Mouse (Mus musculus): Measurements from ENCODE around the gene Apol6. TPM values are rescaled to one million over a fixed set of nuclear protein-coding genes. Genes with fewer than 3 reads are reported as not detected.
A peak's percentile ranks its signal among the peaks of the same experiment; 100 is the strongest.

Apol6 gene
- polyA plus RNA-seq, 1 experiment from 2014 or later: not detected

- Histone ChIP-seq H3K4me2 (no peak overlapping the region), H3K9me3 (no peaks in the 10 kb centered on the region), H3K36me3 (no peaks in the 10 kb centered on the region), H3K4me3 (no peak overlapping the region), H3K27me3 (no peaks in the 10 kb centered on the region), H3K27ac (replicated peaks) (no peak overlapping the region), H3K9ac (no peak overlapping the region), H3K4me1 (replicated peaks) (peaks cover 18% of the 10 kb centered on the region)
- 85% methylated on average over 3 of the region's 3 CpGs for WGBS
- no peak for ATAC-seq (ENCODE audit: low FRiP score, low read depth)
Observed at GRCm38 (mm10) chr15:77035643-77036042, 8.9 kb upstream of the Apol6 start.

- H3K36me3 ChIP-seq: no peaks in the 10 kb centered on the region
- H3K9ac ChIP-seq: no peak overlapping the region
- peak; percentile 52; the same call in 1 of the 2 replicates for ATAC-seq (ENCODE audit: low FRiP score, low read depth)
- H3K27me3 ChIP-seq: no peaks in the 10 kb centered on the region
- no peaks in the 10 kb centered on the region for H3K9me3 ChIP-seq
- H3K4me2 ChIP-seq: no peak overlapping the region
- no peak overlapping the region for H3K4me3 ChIP-seq
- H3K27ac ChIP-seq (replicated peaks): peak overlapping the region; percentile 74
- WGBS: 74% methylated on average over 11 of the region's 11 CpGs
- peaks cover 18% of the 10 kb centered on the region for H3K4me1 ChIP-seq (replicated peaks)
Observed at GRCm38 (mm10) chr15:77036320-77036988, 8.1 kb upstream of the Apol6 start.

- Histone ChIP-seq H3K36me3 (no peaks in the 10 kb centered on the region), H3K27ac (replicated peaks) (peak overlapping the region; percentile 74), H3K9me3 (no peaks in the 10 kb centered on the region), H3K27me3 (no peaks in the 10 kb centered on the region), H3K4me2 (no peak overlapping the region), H3K9ac (peak overlapping the region; percentile 10; the same call in 1 of the 2 replicates), H3K4me3 (no peak overlapping the region), H3K4me1 (replicated peaks) (peaks cover 18% of the 10 kb centered on the region)
- 52% methylated on average over 2 of the region's 2 CpGs for WGBS
- ATAC-seq (ENCODE audit: low FRiP score, low read depth): 0 out of 2 replicates have a peak, but pooled peaks have one; percentile 32
Observed at GRCm38 (mm10) chr15:77036989-77037277, 7.6 kb upstream of the Apol6 start.

GRCm38 (mm10) chr15:77037278-77038161 is 7.0 kb upstream of the Apol6 start:
- H3K4me1 ChIP-seq (replicated peaks): peaks cover 18% of the 10 kb centered on the region
- H3K9me3 ChIP-seq: no peaks in the 10 kb centered on the region
- H3K4me3 ChIP-seq: no peak overlapping the region
- H3K27me3 ChIP-seq: no peaks in the 10 kb centered on the region
- H3K36me3 ChIP-seq: no peaks in the 10 kb centered on the region
- ATAC-seq (ENCODE audit: low FRiP score, low read depth): peak; percentile 63; the same call in 1 of the 2 replicates
- peak overlapping the region; percentile 74 for H3K27ac ChIP-seq (replicated peaks)
- no peak overlapping the region for H3K4me2 ChIP-seq
- H3K9ac ChIP-seq: peak overlapping the region; percentile 10; the same call in 1 of the 2 replicates
- 37% methylated on average over 11 of the region's 11 CpGs for whole genome bisulfite sequencing

- Histone ChIP-seq H3K27ac (replicated peaks) (no peak overlapping the region), H3K9ac (no peak overlapping the region), H3K4me2 (no peak overlapping the region), H3K27me3 (no peaks in the 10 kb centered on the region), H3K36me3 (no peaks in the 10 kb centered on the region), H3K4me1 (replicated peaks) (peaks cover 18% of the 10 kb centered on the region), H3K9me3 (no peaks in the 10 kb centered on the region), H3K4me3 (no peak overlapping the region)
- no peak for ATAC-seq (ENCODE audit: low FRiP score, low read depth)
- whole genome bisulfite sequencing: 78% methylated on average over 9 of the region's 9 CpGs
Observed at GRCm38 (mm10) chr15:77039211-77039700, 5.3 kb upstream of the Apol6 start.

- no peaks in the 10 kb centered on the region for H3K9me3 ChIP-seq
- no peak overlapping the region for H3K4me3 ChIP-seq
- no peak overlapping the region for H3K4me2 ChIP-seq
- 75% methylated on average over 3 of the region's 3 CpGs for WGBS
- H3K9ac ChIP-seq: no peak overlapping the region
- H3K27ac ChIP-seq (replicated peaks): no peak overlapping the region
- peaks cover 18% of the 10 kb centered on the region for H3K4me1 ChIP-seq (replicated peaks)
- H3K36me3 ChIP-seq: no peaks in the 10 kb centered on the region
- H3K27me3 ChIP-seq: no peaks in the 10 kb centered on the region
- ATAC-seq (ENCODE audit: low FRiP score, low read depth): no peak
Observed at GRCm38 (mm10) chr15:77040784-77041183, 3.7 kb upstream of the Apol6 start.

GRCm38 (mm10) chr15:77045609-77046008 is 1.1 kb downstream of the Apol6 start:
- H3K4me1 ChIP-seq (replicated peaks): no peaks in the 10 kb centered on the region
- H3K27ac ChIP-seq (replicated peaks): no peak overlapping the region
- 87% methylated on average over 10 of the region's 10 CpGs for WGBS
- H3K9ac ChIP-seq: no peak overlapping the region
- H3K36me3 ChIP-seq: no peaks in the 10 kb centered on the region
- no peak overlapping the region for H3K4me2 ChIP-seq
- ATAC-seq (ENCODE audit: low FRiP score, low read depth): no peak
- H3K4me3 ChIP-seq: no peak overlapping the region
- H3K27me3 ChIP-seq: no peaks in the 10 kb centered on the region
- H3K9me3 ChIP-seq: no peaks in the 10 kb centered on the region

- H3K9me3 ChIP-seq: no peaks in the 10 kb centered on the region
- H3K4me2 ChIP-seq: no peak within 1 kb of the TSS
- no peaks in the 10 kb centered on the region for H3K27me3 ChIP-seq
- no peak for ATAC-seq (ENCODE audit: low FRiP score, low read depth)
- H3K36me3 ChIP-seq: no peaks in the 10 kb centered on the region
- WGBS: 92% methylated on average over 10 of the region's 10 CpGs
- no peak within 1 kb of the TSS for H3K27ac ChIP-seq (replicated peaks)
- H3K4me3 ChIP-seq: no peak within 1 kb of the TSS
- H3K4me1 ChIP-seq (replicated peaks): no peaks in the 10 kb centered on the region
- H3K9ac ChIP-seq: no peak within 1 kb of the TSS
Observed at GRCm38 (mm10) chr15:77050570-77050969, 6.0 kb downstream of the Apol6 start, which contains the start of gene Mb. Mb (minus strand) TSS chr15:77050670.

GRCm38 (mm10) chr15:77052176-77052575 is 7.6 kb downstream of the Apol6 start:
- no peak overlapping the region for H3K4me3 ChIP-seq
- no peaks in the 10 kb centered on the region for H3K36me3 ChIP-seq
- no peaks in the 10 kb centered on the region for H3K9me3 ChIP-seq
- no peak for ATAC-seq (ENCODE audit: low FRiP score, low read depth)
- no peak overlapping the region for H3K4me2 ChIP-seq
- H3K9ac ChIP-seq: no peak overlapping the region
- no peak overlapping the region for H3K27ac ChIP-seq (replicated peaks)
- WGBS: 7% methylated on average over 1 of the region's 1 CpGs
- H3K4me1 ChIP-seq (replicated peaks): peaks cover 10% of the 10 kb centered on the region
- no peaks in the 10 kb centered on the region for H3K27me3 ChIP-seq

GRCm38 (mm10) chr15:77053021-77053420 is 8.5 kb downstream of the Apol6 start:
- Histone ChIP-seq H3K36me3 (no peaks in the 10 kb centered on the region), H3K4me3 (no peak overlapping the region), H3K4me2 (no peak overlapping the region), H3K27me3 (no peaks in the 10 kb centered on the region), H3K9ac (no peak overlapping the region), H3K4me1 (replicated peaks) (peaks cover 10% of the 10 kb centered on the region), H3K27ac (replicated peaks) (no peak overlapping the region), H3K9me3 (no peaks in the 10 kb centered on the region)
- no peak for ATAC-seq (ENCODE audit: low FRiP score, low read depth)
- 100% methylated on average over 1 of the region's 1 CpGs for WGBS

- ATAC-seq (ENCODE audit: low FRiP score, low read depth): no peak
- H3K4me3 ChIP-seq: no peak overlapping the region
- no peaks in the 10 kb centered on the region for H3K36me3 ChIP-seq
- H3K4me2 ChIP-seq: no peak overlapping the region
- no peaks in the 10 kb centered on the region for H3K9me3 ChIP-seq
- no peaks in the 10 kb centered on the region for H3K27me3 ChIP-seq
- H3K4me1 ChIP-seq (replicated peaks): peaks cover 10% of the 10 kb centered on the region
- H3K9ac ChIP-seq: no peak overlapping the region
- 55% methylated on average over 5 of the region's 5 CpGs for WGBS
- H3K27ac ChIP-seq (replicated peaks): no peak overlapping the region
Observed at GRCm38 (mm10) chr15:77054611-77055175, 10.2 kb downstream of the Apol6 start.
